Mouse (Mus musculus) heart, postnatal 10 days (tissue): Measurements from ENCODE around the gene Gm20388. TPM values are rescaled to one million over a fixed set of nuclear protein-coding genes. Genes with fewer than 3 reads are reported as not detected.

Experiments used
- DNase-seq, 2 experiments: peaks; one replicate each; pipeline ENCODE4 v3.0.0; 2021
- intact Hi-C: fragments of 180-260 bp; cut with DNase I; formaldehyde crosslinking; loops from one replicate; pipeline ENCODE4 v1.15.1; 2025
- total RNA-seq, 2 experiments: library from RNA; stranded (reverse); gene quantifications; 2 replicates each; pipeline ENCODE4 v1.2.3; 2021

The Gm20388 gene
- total RNA-seq, 2 experiments from 2014 or later = 2.0 to 2.2 TPM

DNA sequence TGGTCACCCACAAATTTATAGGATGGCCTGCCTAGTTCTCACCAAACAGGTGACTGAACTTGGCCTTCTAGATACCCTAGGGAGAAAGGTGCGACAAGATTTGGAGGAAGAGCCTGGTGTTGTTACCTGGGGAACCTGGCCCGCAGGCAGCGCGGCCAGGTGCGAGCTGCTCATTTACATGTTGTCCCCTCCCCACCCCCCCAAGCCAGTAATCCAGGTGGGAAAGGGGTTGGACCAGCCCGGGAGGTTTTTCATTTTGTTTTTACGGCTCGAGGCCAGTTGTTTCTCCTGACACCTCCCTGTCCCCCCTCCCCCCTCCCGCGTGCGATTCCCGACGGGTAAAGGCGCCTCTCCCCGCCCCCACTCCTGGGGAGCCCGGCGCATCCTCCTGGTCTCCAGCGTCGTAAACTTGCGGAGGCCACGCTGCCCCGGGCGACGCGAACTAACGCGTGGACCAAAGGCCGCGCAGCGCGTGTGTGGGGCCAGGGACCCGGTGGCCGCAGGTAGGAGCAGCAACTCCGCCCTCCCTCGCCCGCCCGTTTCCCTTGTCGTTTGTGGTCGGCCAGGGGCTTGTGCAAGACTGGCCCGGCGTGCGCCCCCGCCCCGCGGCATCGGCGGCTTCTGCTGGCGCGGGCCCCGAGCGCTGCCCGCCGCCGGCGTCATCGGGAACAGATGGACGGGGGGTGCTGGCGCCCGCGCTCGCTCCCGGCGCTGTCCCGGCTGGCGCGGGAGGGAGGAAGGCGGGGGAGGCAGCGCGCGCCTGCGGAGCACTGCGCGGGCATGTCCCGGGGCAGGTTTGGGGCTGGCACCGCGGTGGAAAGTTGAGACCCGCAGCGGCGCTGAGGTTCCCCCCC, 625.0 kb downstream of the Gm20388 start:
- intact Hi-C loops = loop anchor here (1.0 to 2.0 kb wide), 2 partner anchors 127 to 208 kb away; no protein-coding TSS in a partner anchor
- DNase-seq = peak; percentile 65 to 72

DNA sequence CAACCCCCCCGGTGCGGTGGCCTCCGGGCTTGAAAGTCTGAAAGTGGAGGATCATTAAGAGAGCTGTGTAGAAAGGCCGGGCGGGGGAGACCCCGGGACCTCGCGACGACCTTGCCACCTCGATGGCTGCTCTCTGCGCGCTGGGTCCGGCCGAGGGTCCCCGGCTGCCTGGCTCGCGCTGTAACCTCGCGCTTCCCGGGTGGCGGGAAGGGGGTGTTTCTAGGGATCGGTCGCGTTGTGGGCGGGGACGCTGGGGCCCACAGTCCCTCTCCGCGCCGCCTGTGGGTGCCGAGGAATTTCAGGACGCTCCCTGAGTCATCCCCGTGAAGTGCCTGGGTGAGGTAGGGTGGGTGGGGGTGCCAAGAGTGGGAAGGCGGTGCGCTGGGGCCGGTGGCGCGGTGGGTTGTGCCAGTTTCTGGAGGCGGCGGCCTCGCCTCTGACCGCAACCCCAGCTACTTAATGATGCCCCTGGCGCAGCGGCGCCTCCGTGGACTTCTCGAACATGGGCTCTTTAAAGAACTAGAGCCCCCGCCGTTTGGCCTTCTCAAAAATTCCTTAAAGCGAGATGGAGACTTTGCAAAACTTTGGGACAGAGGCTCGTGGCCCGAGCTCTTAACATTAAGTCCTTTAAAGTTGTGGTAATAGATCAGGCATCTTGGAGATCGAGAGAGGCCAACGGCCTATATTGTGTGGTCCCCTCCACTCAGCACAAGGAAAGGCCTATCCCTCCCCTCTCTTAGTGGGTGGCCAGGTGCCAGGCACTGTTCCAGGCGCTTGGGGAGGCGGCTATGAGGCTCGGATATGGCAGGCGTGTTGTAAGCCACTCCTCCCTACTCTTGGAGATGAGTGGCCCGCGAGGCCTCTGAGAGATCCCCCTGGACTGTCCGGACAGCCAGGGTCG, 625.9 kb downstream of the Gm20388 start:
- peak; percentile 46 to 59 for DNase-seq
- intact Hi-C loops = loop anchor here (1.0 kb wide), 1 partner anchor 209 kb away; no protein-coding TSS in a partner anchor

DNA sequence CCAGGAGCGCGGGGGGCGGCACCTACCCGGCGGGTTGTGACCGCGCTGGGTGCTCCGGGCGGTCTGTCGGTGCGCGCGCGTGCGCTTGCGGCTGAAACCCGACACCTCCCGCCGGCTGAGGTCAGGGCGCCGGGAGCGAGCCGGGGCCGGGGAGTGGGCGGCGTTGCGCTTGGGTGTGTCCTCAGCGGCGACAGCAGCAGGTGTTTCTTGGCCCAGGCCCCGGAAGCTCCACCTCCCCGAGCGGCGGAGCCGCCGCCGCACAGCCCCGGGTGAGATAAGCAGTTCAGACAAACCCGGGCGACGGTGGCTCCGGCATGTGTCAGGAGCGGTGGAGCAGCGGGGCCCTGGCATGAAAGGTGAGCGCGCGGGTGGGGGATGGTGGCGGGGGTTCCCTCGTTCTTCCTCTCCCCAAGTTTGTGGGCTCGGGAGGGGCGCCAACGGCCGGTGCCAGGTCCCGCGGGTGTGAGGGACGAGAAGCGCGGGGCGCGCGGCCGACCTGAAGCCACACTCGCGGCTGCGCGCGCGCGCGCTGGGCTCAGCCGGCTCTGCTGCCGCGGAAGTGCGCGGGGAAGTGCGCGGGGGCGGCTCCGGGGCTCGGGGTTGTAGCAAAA, 626.7 kb downstream of the Gm20388 start:
- peak; percentile 88 to 93 for DNase-seq
- intact Hi-C loops = no loop called here

- DNase-seq = peak; percentile 69 to 73
- intact Hi-C loops = no loop called here
Observed at GRCm38 (mm10) chr8:120537818-120538396, 627.3 kb downstream of the Gm20388 start.

GRCm38 (mm10) chr8:120538397-120539240, 628.0 kb downstream of the Gm20388 start:
- intact Hi-C loops = no loop called here

DNA sequence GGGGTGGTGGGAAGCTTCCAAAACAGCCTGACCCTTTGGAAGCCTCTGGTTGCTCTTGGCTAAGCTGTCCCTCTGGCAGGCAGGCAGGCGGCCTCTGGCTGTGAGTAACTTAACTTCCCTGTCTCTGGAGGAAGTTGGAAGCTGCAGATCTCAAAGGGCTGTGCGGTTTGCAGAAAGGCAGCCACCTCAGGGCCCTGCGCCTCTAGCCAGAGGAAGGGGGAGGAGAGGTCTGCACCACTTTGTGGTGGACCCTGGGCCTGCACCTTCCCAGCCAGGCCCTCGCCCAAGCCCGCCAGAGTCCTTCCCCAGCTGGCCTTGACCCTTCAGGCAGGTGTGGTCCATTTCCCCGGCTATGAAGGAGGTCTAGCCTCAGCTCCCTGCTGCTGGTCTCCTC, 628.7 kb downstream of the Gm20388 start:
- intact Hi-C loops = no loop called here
- DNase-seq = peak in 1 of 2 experiments; percentile 57

More at GRCm38 (mm10) chr8:120538397-120539240, 628.0 kb downstream of the Gm20388 start:
- DNase-seq = peak; percentile 76 to 78

DNA sequence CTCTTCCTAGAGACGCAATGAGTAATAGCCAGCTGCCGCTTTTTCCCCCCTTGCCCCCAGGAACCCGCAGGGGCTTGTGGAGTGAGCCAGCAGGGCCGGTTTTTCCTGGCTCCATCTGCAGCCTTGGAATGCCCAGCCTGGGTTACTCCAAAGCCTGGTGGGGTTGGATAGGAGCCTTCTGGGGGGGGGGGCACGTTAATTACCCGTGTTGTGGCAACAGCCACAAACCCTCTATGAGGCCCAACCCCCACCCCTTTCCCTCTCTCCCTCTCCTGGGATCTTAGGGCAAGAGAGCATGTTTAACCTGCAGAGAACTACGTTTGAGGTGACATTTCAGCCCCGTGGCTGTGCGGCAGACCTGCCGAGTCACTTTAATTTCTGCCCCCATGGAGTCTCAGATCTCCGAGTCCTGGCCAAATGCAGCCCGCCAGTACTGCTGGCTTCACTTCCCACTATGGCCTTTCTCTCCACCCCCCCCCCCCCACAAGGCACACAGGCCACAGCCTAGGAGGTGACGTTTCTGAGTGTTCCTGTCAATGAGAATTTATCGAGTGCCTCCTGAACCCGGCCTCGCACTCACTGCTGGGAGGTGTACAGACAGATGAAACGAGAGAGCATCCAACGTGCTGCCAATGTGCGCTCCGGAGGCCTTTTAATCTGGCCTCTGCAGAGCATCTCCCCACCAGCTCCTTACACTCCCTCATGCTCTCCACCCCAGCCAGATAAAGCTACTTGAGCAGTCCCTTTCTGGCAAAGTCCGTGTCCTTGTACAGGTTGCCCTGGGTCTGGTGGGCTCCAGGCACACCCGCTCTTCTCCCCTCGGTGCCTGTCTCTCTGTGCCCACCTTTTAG, 629.4 kb downstream of the Gm20388 start:
- DNase-seq = no peak

GRCm38 (mm10) chr8:120542995-120543394, 632.4 kb downstream of the Gm20388 start:
- no peak for DNase-seq
- intact Hi-C loops = no loop called here

More for the DNA sequence above, 629.4 kb downstream of the Gm20388 start:
- intact Hi-C loops = no loop called here

- intact Hi-C loops = no loop called here
- DNase-seq = peak; percentile 86 to 89
Observed at GRCm38 (mm10) chr8:120543416-120544055, 632.9 kb downstream of the Gm20388 start.

DNA sequence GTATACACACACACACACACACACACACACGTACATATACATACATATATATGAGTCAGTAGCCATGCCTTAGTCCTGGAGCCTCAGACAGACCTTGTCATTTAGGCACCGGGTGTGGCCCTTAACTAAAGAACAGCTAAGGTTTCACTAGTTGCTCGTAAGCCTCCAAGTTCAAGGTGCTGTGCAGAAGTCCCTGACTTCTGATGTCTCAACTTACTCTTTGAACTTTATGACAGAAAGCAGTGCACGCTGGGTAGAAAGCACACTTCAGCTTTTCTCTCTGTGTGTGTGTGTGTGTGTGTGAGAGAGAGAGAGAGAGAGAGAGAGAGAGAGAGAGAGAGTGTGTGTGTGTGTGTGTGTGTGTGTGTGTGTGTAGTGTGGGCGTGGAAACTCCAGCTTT, 633.5 kb downstream of the Gm20388 start:
- intact Hi-C loops = no loop called here
- no peak for DNase-seq

- intact Hi-C loops = no loop called here
- no peak for DNase-seq
Observed at GRCm38 (mm10) chr8:120547562-120547961, 636.9 kb downstream of the Gm20388 start.

DNA sequence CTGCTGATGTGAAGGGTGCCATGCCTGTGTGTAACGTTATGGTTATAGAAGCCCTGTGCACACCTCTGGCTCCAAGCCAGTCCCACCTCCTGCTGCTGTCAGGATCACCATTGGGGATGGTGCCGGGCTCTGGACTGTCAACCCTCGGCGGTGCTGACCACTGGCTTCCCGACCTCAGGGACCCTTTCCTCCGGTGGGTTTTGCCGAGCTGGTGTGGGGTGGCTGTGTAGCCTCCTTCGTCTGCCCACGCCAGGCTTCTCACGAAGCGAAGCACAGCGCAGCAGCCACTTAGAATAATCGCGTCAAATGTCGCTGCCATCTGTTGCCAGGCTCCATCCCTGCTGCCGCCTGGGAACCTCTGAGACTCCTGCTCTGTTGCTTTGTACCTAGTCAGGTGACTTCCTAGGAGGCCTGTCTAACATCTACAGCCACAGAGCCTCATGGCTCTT, 637.7 kb downstream of the Gm20388 start:
- intact Hi-C loops = no loop called here
- DNase-seq = no peak

DNA sequence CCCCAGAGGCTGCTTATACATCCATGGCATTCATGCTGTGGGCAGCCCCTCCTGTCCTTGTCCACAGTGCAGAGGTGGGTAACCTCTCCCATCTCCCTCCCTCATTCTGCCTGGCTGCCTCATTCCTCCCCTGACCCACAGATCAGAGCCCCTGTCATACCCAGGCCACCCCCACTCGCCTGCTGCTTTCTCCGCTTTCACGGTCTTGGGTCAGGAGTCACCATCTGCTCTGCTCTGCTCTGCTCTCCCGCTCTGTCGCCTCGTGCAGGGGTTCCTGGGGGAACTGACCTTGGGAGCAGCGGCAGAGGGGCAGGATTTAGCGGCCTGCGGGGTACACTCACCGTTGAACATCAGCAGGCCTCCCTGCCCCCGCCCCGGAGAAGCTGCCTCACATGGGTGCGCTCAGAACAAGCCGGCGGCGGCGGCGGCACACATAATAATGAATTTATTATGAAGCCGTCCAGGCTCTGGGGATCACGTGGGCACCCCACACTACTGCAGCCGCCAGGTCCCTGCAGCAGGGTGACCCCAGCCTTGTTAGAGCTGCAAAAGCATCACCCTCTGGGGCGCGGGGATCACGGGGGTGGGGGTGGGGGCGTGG, 638.8 kb downstream of the Gm20388 start:
- intact Hi-C loops = no loop called here
- no peak for DNase-seq

- DNase-seq = no peak
- intact Hi-C loops = no loop called here
Observed at GRCm38 (mm10) chr8:120549922-120550321, 639.3 kb downstream of the Gm20388 start.

DNA sequence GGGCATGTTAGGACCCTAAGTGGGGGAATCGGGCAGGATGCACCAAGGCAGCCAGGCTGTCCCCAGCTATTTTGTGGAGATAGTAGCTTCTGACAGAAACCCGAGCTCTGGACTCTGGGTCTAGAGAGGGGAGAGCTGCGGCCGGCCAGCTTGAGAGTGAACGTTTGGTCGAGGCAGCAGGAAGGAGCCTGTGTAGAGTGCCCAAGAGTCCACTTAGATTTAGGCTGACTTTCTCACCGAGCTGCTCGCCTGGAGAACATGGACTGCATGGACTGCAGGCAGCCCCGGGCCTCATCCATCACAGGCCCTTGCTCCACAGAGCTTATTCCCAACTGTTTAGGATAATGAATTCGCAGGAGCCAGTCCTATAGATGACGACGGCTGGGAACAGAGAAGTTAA, 639.8 kb downstream of the Gm20388 start:
- intact Hi-C loops = no loop called here
- DNase-seq = no peak

DNA sequence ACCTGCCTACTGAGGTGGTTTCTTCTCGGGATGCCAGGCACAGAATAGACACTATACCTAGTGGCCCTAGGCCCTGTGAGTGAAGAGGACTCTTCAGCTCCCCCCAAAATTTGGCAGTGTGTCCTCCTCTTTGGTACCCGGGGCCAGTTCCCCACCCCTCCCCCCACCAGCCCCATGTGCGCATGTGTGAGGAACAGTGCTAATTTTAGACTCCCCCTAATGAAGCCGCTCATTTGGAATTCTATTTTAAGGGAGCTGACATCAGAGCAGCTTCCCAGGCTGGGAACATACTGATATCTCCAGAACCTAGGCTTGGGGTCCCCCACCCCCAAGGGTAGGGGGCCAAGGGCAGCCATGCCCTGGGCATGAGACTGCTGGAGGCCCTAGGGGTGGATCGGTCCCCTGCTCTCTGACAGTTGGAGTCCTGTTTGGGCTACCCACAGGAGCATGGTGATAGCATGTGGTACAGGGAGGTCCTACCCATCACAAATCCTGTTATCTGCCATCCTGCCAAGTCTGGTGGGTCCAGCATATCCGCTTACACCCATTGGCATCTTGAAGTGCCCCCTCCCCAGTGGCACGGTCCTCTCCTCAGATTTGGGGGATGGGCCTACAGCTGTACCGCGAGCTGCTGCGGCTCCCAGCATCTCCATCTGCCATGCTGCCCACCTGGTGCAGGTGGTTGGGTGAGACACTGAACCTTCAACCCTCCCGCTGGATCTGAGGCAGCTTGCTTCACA, 640.5 kb downstream of the Gm20388 start:
- intact Hi-C loops = no loop called here
- peak; percentile 55 to 59 for DNase-seq

GRCm38 (mm10) chr8:120551677-120551980, 641.0 kb downstream of the Gm20388 start:
- intact Hi-C loops = no loop called here
- no peak for DNase-seq
